Mouse (Mus musculus) CH12.LX (cell line): ENCODE measurements around the gene Gm5678.

ENCODE experiments used
- CTCF ChIP-seq, 2 experiments: IDR thresholded peaks in 1 of 2; conservative IDR thresholded peaks in 1 of 2; 2 replicates each; pipeline ENCODE4 v1.5.1; 2011 to 2012; ENCODE audit warnings: low read depth in 2 of 2, low read length in 2 of 2, improper control_type of control experiment in 1 of 2, inconsistent platforms in 1 of 2, mild to moderate bottlenecking in 1 of 2, moderate library complexity in 1 of 2
- EP300 ChIP-seq: IDR thresholded peaks from 2 replicates; pipeline ENCODE4 v1.6.1; 2011; ENCODE audit warnings: low read length, improper control_type of control experiment
- MAFK ChIP-seq: IDR thresholded peaks from 2 replicates; pipeline ENCODE4 v1.6.1; 2011; ENCODE audit warnings: low read length, improper control_type of control experiment; ENCODE audit not compliant: insufficient replicate concordance
- MAZ ChIP-seq: IDR thresholded peaks from 2 replicates; pipeline ENCODE4 v1.6.1; 2012; ENCODE audit warnings: low read depth, mild to moderate bottlenecking, inconsistent platforms, low read length, improper control_type of control experiment, moderate library complexity
- NRF1 ChIP-seq: IDR thresholded peaks from 2 replicates; pipeline ENCODE4 v1.6.1; 2014; ENCODE audit warnings: low read depth, mild to moderate bottlenecking, inconsistent platforms, low read length, improper control_type of control experiment, moderate library complexity
- POLR2A ChIP-seq: IDR thresholded peaks from 2 replicates; pipeline ENCODE4 v1.6.1; 2011; ENCODE audit warnings: low read depth, mild to moderate bottlenecking, improper control_type of control experiment, low read length
- RAD21 ChIP-seq: IDR thresholded peaks from 2 replicates; pipeline ENCODE4 v1.6.1; 2011; ENCODE audit warnings: low read depth, mild to moderate bottlenecking, low read length, improper control_type of control experiment, moderate library complexity
- SMC3 ChIP-seq: IDR thresholded peaks from 2 replicates; pipeline ENCODE4 v1.6.1; 2011; ENCODE audit warnings: low read depth, low read length, improper control_type of control experiment
- ZNF384 ChIP-seq: IDR thresholded peaks from 2 replicates; pipeline ENCODE4 v1.6.1; 2012; ENCODE audit warnings: low read depth, low read length, improper control_type of control experiment, inconsistent platforms

GRCm38 (mm10) chr16:93667976-93668375 lies 40.1 kb downstream of the Gm5678 start:
- TF ChIP-seq RAD21 (no peak), POLR2A (no peak), MAZ (no peak), MAFK (no peak), SMC3 (no peak), NRF1 (no peak), ZNF384 (no peak), EP300 (no peak), CTCF (conservative IDR thresholded peaks at IDR 0.05 in 1 of 2, IDR thresholded peaks at IDR 0.05 in 1 of 2; ENCODE audit: low read depth in 2 of 2, low read length in 2 of 2) (no peak)
